Mouse (Mus musculus) forebrain, embryonic 14.5 days (tissue): ENCODE measurements at regions not wholly inside any gene's neighbourhood (a gene's known extent, or its start where the extent isn't known, plus 50 kb on each side); places are given as distances from the start of the nearest gene placed in this dataset.
A peak's percentile ranks its signal among the peaks of the same experiment; 100 is the strongest.

Experiments used
- ATAC-seq: fragments of 200-750 bp; cut with Nextera tagmentation; 2 replicates; pipeline ENCODE4 v1.8.0; 2017; ENCODE audit warnings: mild to moderate bottlenecking, moderate library complexity
- DNase-seq: peaks from one replicate; pipeline ENCODE4 v3.0.0-alpha.2; 2015; ENCODE audit warnings: low spot score
- H3K27ac ChIP-seq: fragments of 300-500 bp; sonication (generic); 2 replicates; pipeline ENCODE4 v1.5.1; 2014; ENCODE audit warnings: low read depth, mild to moderate bottlenecking, control low read depth, low read length, moderate library complexity
- H3K27me3 ChIP-seq: fragments of 300-500 bp; sonication (generic); replicated peaks from 2 replicates; pipeline ENCODE4 v1.6.1; 2014; ENCODE audit warnings: low read length, control low read depth, mixed read lengths; ENCODE audit not compliant: control insufficient read depth, insufficient read depth
- H3K36me3 ChIP-seq: fragments of 300-500 bp; sonication (generic); 2 replicates; pipeline ENCODE4 v1.6.1; 2014; ENCODE audit warnings: low read length, control low read depth; ENCODE audit not compliant: control insufficient read depth, insufficient read depth
- H3K4me1 ChIP-seq: fragments of 300-500 bp; sonication (generic); 2 replicates; pipeline ENCODE4 v1.6.1; 2014; ENCODE audit warnings: antibody characterized with exemption, low read length, control low read depth; ENCODE audit not compliant: control insufficient read depth, insufficient read depth
- H3K4me2 ChIP-seq: fragments of 300-500 bp; sonication (generic); 2 replicates; pipeline ENCODE4 v1.6.1; 2014; ENCODE audit warnings: mild to moderate bottlenecking, control low read depth, low read length
- H3K4me3 ChIP-seq: fragments of 300-500 bp; sonication (generic); 2 replicates; pipeline ENCODE4 v1.5.1; 2014; ENCODE audit warnings: low read depth, low read length, control low read depth
- H3K9ac ChIP-seq: fragments of 300-500 bp; sonication (generic); 2 replicates; pipeline ENCODE4 v1.6.1; 2014; ENCODE audit warnings: mild to moderate bottlenecking, low read length, control low read depth, moderate library complexity
- H3K9me3 ChIP-seq: fragments of 300-500 bp; sonication (generic); replicated peaks from 2 replicates; pipeline ENCODE4 v1.6.1; 2016; ENCODE audit warnings: low read length, control low read depth, mixed read lengths; ENCODE audit not compliant: control insufficient read depth
- WGBS: fragments of 180-500 bp; shearing (Covaris S2); extraction: QIAGEN DNeasy Blood & Tissue Kit; methylation state at CpG from one replicate; pipeline ENCODE4 v1.1.7; 2014; 5-methylcytosine and 5-hydroxymethylcytosine counted together

DNA sequence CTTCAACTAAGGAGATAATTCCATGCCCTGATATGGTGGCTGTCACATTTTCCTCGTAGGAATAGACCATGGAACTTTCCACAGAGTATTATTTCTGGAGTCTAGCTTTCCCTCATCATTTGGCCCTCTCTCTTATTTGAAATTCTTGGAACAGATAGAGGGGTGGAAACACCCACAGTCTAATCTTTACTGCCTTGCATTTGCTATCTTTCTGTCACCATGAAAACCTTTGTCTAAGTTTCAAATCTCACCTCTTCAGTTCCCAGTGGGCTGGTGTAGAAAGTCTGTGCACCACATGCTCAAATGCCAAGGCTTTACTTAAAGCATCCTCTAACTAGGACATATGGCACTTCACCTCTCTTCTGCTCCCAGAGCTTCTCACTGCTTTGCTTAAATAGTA is 187.3 kb upstream of the Cdh9 start:
- Histone ChIP-seq H3K9me3 (no peaks in the 10 kb centered on the region), H3K4me3 (no peak overlapping the region), H3K27ac (no peak overlapping the region), H3K4me2 (no peak overlapping the region), H3K4me1 (no peaks in the 10 kb centered on the region), H3K9ac (no peak overlapping the region), H3K27me3 (no peaks in the 10 kb centered on the region), H3K36me3 (no peaks in the 10 kb centered on the region)
- ATAC-seq (no peak), DNase-seq (no peak)
- 66% methylated on average over 1 of the region's 1 CpGs for WGBS

DNA sequence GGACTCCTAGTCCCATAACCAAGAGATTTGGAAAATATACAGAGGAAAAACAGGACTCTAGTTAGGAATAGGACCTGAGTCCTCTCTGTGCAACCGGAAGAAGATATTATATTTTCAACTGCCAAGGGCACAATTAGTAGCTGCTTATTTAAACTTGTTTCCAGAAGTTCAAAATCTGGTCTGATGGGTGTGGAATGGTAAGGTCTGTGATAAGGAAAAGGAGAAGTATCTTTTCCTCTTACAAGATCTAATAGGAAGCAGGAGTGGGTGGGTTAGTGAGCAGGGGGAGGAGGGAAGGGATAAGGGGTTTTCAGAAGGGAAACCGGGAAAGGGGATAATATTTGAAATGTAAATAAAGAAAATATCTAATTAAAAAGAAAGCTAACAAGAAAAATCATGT is 173.4 kb upstream of the Cdh9 start:
- no peak overlapping the region for H3K4me2 ChIP-seq
- no peak for DNase-seq

DNA sequence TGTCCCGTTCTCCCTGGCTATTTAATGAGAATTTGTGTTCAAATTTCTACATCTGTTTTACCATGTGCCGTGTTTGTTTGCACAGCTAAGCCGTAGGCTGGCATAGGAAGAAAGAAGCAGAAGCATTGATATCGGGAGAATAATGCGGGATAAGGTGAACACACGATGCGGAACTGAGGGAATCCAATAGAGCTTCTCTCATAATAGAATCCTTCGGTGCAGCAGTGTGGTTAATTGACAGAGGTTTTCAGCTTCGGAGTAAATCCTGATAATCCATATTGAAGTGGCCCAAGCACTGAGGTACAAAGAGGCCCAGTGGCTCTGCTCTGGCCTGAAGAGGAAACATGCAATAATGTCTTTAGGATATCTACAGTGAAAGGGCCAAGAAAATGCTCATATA is 172.2 kb upstream of the Cdh9 start:
- no peak overlapping the region for H3K27ac ChIP-seq
- no peak overlapping the region for H3K4me2 ChIP-seq
- no peak overlapping the region for H3K4me3 ChIP-seq
- no peaks in the 10 kb centered on the region for H3K36me3 ChIP-seq
- ATAC-seq (no peak), DNase-seq (peak; percentile 11)
- WGBS = 19% methylated on average over 9 of the region's 9 CpGs
- H3K4me1 ChIP-seq = no peaks in the 10 kb centered on the region
- no peaks in the 10 kb centered on the region for H3K27me3 ChIP-seq
- H3K9me3 ChIP-seq = no peaks in the 10 kb centered on the region
- H3K9ac ChIP-seq = no peak overlapping the region

More for the DNA sequence above, 173.4 kb upstream of the Cdh9 start:
- H3K9ac ChIP-seq = no peak overlapping the region
- WGBS = 90% methylated on average over 2 of the region's 2 CpGs
- H3K4me1 ChIP-seq = no peaks in the 10 kb centered on the region
- no peak overlapping the region for H3K27ac ChIP-seq
- no peaks in the 10 kb centered on the region for H3K9me3 ChIP-seq
- no peak for ATAC-seq
- H3K36me3 ChIP-seq = no peaks in the 10 kb centered on the region
- H3K27me3 ChIP-seq = no peaks in the 10 kb centered on the region
- no peak overlapping the region for H3K4me3 ChIP-seq

DNA sequence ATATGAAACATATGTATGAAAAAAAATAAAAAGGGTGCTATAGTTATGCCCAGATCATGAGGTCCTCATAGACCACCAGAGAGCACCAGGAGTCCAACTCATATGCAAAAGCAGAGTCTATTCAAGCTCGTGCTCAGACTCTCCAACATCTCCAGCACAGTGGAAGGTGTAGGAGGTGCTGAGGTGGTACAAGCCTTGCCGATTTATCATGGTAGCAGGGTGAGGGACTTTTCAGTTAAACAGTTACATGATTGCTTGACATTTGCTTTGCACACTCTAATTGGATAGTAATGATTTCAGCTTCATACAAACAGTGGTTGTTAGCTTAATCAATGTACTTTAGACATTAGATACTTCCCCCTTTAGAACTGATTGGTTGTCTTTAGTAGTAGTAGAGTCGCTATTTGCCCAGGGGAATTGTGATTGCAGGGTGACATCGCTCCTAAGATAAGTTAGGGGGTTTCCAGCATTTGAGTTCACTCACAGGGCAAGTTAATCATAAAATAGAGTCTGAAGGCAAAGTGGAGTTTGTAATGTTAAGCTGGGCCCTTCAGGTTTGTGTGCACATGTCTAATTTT is 162.3 kb upstream of the Cdh9 start:
- ATAC-seq (no peak), DNase-seq (no peak)
- H3K9me3 ChIP-seq = no peaks in the 10 kb centered on the region
- no peak overlapping the region for H3K27ac ChIP-seq
- H3K36me3 ChIP-seq = no peaks in the 10 kb centered on the region
- 81% methylated on average over 4 of the region's 4 CpGs for WGBS
- H3K9ac ChIP-seq = no peak overlapping the region
- H3K4me1 ChIP-seq = no peaks in the 10 kb centered on the region
- H3K27me3 ChIP-seq = no peaks in the 10 kb centered on the region
- no peak overlapping the region for H3K4me3 ChIP-seq
- no peak overlapping the region for H3K4me2 ChIP-seq

DNA sequence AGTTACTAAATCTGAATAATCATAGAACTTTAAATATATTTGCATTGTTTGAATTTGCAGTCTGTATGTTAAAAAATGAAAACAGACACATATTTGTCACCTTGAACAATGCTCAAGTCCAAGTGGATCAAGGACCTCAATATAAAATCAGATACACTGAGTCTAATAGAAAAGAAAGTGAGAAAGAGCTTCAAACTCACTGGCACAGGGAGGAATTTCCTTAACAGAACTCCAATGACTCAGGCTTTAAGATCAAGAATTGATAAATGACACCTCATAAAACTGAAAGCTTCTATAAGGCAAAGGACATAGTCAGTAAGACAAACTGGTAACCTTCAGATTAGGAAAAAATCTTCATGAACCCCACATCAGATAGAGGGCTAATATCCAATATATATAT is 161.8 kb upstream of the Cdh9 start:
- DNase-seq = no peak
- Histone ChIP-seq H3K36me3 (no peaks in the 10 kb centered on the region), H3K9me3 (no peaks in the 10 kb centered on the region), H3K4me2 (no peak overlapping the region), H3K27ac (no peak overlapping the region), H3K4me3 (no peak overlapping the region), H3K4me1 (no peaks in the 10 kb centered on the region), H3K9ac (no peak overlapping the region), H3K27me3 (no peaks in the 10 kb centered on the region)
- ATAC-seq = no peak

DNA sequence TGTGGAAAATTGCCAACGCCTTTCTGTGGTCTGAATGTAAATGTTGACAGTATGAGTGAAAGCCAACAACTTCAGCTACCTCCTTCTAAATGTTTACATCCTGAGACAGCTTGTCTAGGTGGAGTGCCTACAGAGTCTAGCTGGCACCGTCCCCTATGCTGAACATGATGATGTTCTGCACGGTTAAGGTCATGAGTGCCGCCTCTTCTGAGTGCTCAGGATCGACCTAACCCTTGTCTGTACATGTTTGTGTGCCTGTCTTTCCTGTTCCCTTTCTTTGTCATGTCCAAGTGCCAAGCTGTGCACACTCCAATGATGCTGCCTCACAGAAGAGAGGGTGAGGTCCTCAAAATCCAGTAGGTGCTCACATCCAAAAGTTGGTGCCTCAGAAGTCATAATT is 111.7 kb upstream of the Cdh9 start:
- Histone ChIP-seq H3K4me1 (no peaks in the 10 kb centered on the region), H3K27ac (no peak overlapping the region), H3K36me3 (no peaks in the 10 kb centered on the region), H3K4me2 (no peak overlapping the region), H3K27me3 (no peaks in the 10 kb centered on the region), H3K9ac (no peak overlapping the region), H3K4me3 (no peak overlapping the region), H3K9me3 (no peaks in the 10 kb centered on the region)
- ATAC-seq = no peak
- no peak for DNase-seq
- WGBS = 85% methylated on average over 5 of the region's 5 CpGs

DNA sequence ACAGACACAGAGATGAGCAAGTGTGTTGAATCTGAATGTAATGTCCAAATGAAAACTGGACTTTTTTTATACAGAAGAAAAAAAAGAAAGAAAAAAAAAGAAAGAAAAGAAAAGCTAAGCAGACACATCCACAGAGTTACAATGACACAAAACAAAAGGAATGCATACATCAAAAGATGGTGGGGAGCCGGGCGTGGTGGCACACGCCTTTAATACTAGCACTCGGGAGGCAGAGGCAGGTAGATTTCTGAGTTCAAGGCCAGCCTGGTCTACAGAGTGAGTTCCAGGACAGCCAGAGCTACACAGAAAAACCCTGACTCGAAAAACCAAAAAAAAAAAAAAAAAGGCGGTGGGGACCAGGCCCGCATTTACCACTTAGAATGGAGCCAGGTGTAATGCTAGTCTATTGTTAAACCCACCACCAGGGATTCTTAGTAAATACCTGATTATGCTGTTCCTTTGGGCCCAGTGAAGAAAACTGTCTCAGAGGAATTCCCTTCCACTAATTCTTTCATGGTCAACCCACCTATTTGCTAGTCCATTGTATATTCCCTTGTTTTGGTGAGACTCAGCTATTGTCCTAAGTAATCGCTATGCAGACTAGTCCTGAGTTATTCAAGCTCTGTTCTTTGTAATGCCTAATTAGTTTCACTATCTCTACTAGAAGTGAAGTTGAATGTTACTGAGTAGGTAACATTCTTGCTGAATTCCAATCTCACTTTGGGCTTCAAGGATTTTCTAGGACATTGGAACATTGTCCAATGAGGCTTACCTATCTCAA is 99.0 kb upstream of the Cdh9 start:
- Histone ChIP-seq H3K9ac (no peak overlapping the region), H3K4me2 (no peak overlapping the region), H3K4me1 (no peaks in the 10 kb centered on the region), H3K36me3 (no peaks in the 10 kb centered on the region), H3K4me3 (no peak overlapping the region), H3K9me3 (no peaks in the 10 kb centered on the region), H3K27me3 (no peaks in the 10 kb centered on the region), H3K27ac (no peak overlapping the region)
- ATAC-seq (no peak), DNase-seq (no peak)
- 92% methylated on average over 8 of the region's 8 CpGs for WGBS

DNA sequence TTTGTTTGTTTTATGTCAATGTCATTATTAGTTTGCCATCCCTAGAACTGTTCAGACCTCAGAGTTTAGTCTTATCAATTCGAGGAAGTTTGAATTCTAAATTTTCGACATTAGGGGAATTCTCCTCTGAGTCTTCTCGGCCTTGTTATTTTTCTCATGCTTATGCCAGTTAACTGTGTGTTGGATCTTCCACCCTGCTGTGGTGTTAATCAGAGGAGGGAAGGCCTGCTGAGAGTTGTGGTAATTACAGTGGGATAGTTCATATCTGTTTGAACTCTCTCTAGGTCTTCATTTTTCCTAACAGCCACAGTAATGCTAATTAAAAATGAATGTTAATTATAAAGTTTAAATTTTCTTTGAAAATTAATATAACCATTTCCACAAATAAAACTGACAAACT is 88.9 kb upstream of the Cdh9 start:
- Histone ChIP-seq H3K9me3 (no peaks in the 10 kb centered on the region), H3K4me1 (no peaks in the 10 kb centered on the region), H3K27ac (no peak overlapping the region), H3K4me3 (no peak overlapping the region), H3K36me3 (no peaks in the 10 kb centered on the region), H3K27me3 (no peaks in the 10 kb centered on the region), H3K9ac (no peak overlapping the region), H3K4me2 (no peak overlapping the region)
- WGBS = 39% methylated on average over 3 of the region's 3 CpGs
- ATAC-seq (no peak), DNase-seq (peak; percentile 4)

DNA sequence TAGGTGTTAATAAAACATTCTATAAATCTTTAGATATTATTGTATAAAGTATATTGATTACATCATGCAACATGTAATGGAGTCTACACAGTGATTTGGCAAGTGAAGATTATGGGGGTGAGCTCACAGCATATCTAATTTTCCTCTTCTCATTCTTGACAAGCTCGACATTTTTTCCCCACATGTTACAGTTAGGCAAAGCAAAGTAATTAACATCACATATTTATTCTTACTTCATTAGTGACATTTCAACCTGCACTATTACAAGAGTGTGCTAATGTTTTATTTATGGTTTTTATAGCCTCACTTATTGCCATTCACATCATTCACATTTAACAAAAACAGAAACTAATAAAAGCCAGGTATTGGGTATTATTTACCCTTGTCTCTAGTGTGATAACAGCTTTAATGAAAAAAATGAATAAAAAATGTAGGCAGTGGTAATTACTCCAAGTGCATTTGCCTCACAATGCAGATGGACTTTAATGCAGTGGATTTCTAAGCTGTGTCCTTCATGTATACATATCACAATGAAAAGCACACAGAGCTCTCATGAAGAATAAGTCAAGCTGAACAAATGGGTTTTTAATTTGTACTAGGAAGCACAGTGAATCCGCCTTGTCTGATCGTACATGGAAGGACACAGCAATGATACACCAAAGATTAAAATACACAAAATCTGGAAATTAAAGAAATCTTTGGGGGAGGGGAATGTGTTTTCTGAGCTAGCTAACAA is 75.5 kb upstream of the Cdh9 start:
- H3K27me3 ChIP-seq = no peaks in the 10 kb centered on the region
- no peak overlapping the region for H3K4me3 ChIP-seq
- H3K4me1 ChIP-seq = peaks cover 6% of the 10 kb centered on the region; the same call in 1 of the 2 replicates
- DNase-seq = peak; percentile 33
- WGBS = 28% methylated on average over 3 of the region's 3 CpGs
- H3K9me3 ChIP-seq = no peaks in the 10 kb centered on the region
- peak; percentile 71 for ATAC-seq
- no peak overlapping the region for H3K4me2 ChIP-seq
- H3K36me3 ChIP-seq = no peaks in the 10 kb centered on the region
- no peak overlapping the region for H3K27ac ChIP-seq
- no peak overlapping the region for H3K9ac ChIP-seq
